Mouse (Mus musculus) testis, postnatal 14 days (tissue): ENCODE results near the gene Cdh23.
A peak's percentile ranks its signal among the peaks of the same experiment; 100 is the strongest.

Source experiments
- DNase-seq: peaks from one replicate; pipeline ENCODE4 v3.0.0; 2021; ENCODE audit warnings: low spot score

Gene Cdh23

DNA sequence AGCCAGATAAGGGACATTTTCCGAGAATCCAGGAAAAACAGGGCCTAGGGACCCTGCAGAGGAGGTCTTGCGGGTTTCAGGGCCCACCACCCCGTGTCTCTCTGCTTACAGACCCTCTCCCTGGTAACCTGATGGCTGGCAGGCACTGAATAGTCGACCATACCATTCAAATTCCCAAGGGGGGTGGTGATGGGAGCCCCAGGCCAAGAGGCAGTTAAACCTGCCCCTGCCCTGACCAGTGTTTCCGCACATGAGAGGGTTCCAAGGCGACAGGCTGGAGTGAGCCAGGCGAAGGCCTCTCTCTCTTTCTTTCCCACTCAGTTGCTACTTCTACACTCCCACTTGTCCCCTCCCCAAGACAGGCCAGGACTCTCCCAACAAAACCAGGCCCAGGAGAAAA, 296.8 kb downstream of the Cdh23 start, which contains the start of gene Gm17455:
Gene Gm17455 (plus strand): TSS at position 278 of the 400 bp plus-strand sequence.
- DNase-seq = no peak

DNA sequence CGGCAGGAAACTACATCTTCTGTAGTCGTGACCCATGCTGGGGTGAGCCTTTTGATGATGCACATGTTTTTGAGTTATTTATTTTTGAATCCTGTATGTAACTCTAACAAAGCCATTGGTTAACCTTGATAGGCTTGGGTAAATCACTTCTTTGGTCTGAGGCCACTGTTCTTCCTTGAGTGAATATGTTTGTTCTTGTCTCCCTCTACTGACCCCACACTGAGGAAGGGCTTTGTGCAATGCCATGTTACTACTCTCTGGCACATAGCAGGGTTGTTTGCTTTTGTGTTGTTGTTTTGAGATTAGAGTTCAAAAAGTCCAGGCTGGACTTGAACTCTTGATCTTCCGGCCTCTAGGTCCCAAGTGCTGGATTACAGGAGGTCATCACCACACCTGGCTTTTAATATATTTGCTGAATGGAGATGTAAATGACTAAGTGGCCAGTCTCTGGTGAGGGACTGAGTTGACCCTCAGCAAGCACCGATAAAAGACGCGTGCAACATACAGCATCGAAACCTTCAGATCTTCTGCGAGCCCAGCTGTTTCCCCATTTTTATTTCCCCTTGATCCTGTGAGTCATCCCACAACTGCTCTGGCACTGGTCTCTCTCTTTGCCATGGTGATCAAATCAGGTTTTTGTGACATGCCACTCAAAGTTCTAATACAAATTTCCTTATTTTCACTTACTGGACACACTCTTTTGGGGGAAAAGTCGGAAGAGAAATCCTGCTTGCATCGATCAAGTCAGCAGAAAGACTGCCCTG, 298.1 kb downstream of the Cdh23 start:
- no peak for DNase-seq

DNA sequence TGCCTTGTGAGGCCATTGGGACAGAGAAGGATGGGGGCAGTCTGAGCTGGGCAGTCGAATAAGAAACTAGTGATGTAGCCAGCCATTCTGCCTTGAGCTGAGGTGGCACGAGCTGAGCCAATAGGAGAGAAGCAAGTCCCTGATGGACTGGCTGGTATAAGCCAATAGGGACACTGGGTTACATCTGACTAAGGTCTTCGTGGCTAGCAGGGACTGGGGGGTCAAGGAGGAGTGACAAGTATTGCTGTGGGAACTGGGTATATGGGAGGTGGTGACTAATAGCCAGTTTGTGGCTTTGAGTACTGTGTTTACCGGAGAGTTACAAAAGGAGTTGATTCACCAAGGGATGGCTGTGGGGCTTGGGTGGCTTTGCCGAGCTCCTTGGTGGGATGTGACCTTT, 300.7 kb downstream of the Cdh23 start:
- no peak for DNase-seq

- DNase-seq = no peak
Observed at GRCm38 (mm10) chr10:60394936-60395335, 301.4 kb downstream of the Cdh23 start.

GRCm38 (mm10) chr10:60391661-60392060, 304.6 kb downstream of the Cdh23 start:
- DNase-seq = no peak

DNA sequence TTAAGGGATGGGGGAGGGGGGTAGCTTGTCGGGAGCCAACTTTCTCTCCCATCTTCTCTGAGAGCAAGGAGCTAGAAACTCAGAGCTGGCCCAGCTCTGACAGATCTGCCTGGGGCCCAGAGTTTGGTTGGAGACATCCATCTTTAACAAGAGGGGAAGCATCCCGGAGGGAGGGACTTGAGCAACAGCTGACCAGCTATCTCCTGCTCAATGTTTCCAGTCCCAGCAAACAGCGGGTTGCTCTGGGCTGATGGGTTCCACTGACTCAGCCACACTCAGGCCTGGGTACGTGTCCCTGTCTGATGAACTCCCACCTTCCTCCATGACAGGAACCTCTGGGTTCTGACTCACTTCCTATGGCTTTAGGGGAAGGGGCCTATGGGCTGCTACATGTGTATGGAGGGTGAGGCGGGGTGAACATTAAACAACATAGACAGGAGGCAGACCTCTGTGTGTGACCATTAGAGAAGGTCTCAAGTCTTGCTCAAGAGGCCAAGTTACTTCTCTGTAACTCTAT, 305.3 kb downstream of the Cdh23 start:
- DNase-seq = no peak

- DNase-seq = no peak
Observed at GRCm38 (mm10) chr10:60390177-60390903, 305.9 kb downstream of the Cdh23 start.

- DNase-seq = peak; percentile 18
Observed at GRCm38 (mm10) chr10:60389447-60389865, 306.8 kb downstream of the Cdh23 start.

DNA sequence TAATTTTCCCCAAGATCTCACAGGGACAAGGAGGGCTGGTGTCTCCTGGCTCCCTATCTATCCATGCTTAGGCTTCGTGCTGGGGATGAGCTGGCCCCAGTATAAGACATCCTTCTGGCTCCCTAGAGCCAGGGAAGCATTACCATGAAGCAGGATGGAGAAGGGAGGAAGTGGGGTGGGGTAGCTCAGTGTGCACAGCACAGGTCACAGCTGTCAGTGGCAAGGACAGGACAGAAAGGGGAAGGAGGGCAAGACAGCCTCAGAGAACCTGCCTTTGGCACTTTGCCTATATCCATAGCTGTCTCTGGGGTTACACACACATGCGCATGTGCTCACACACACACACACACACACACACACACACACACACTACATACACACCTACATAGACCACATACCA, 308.0 kb downstream of the Cdh23 start:
- no peak for DNase-seq

GRCm38 (mm10) chr10:60381142-60381925, 315.0 kb downstream of the Cdh23 start:
- DNase-seq = no peak

- DNase-seq = no peak
Observed at GRCm38 (mm10) chr10:60380229-60380628, 316.1 kb downstream of the Cdh23 start.

DNA sequence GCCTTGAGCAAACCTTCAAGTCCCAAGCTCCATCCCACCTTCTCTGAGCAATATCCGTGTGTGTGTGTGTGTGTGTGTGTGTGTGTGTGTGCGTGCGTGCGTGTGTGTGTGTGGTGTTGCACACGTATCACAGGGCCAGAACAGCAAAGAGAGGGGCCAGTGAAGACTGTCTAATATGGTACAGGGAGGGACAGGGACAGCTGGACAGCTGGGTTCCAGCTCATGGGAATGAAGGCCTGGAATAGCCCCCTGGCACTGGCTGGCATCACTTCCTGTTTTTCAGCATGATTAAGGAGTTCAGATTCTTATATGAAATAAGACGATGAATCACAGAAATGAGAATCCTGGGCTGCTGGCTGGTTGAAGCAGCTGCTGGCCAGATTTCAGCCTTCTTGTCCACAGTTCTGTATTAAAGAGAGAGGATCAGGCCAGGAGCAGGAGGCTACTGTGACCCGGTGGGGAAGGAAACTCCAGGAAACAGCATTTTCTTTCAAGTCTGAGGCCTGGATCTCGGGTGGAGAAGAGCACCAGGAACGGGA, 316.8 kb downstream of the Cdh23 start:
- no peak for DNase-seq

GRCm38 (mm10) chr10:60376704-60377103, 319.6 kb downstream of the Cdh23 start:
- no peak for DNase-seq

DNA sequence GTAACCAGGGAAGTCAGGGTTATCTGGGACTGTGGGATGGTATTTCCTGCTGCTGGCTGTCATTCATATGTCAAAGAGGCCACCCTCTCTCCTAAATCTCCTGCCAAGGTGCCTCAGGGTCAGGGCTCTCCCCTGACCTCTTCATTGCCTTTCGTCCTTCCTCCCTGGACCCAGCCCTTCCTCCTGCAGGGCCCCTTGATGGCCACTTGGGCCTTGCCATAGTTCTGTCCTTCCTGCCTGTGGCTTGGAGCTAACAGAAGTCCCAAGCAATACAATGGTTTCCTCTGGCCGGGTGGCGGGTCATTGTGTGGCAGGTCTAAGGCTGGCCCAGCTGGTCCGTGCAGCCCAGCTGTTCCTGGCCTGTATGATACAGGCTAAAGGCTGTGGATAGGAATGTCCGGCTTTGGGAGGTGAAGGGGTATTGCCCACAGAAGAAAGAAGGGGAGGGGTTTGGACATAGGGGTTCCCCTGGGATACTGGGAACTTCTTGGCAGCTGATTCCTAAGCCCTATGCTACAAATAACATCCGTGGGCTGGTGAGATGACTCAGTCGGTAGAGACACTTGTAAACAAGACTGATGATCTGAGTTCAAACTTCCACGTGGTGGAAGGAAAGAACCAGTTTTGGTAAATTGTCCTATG, 322.2 kb downstream of the Cdh23 start:
- DNase-seq = no peak

DNA sequence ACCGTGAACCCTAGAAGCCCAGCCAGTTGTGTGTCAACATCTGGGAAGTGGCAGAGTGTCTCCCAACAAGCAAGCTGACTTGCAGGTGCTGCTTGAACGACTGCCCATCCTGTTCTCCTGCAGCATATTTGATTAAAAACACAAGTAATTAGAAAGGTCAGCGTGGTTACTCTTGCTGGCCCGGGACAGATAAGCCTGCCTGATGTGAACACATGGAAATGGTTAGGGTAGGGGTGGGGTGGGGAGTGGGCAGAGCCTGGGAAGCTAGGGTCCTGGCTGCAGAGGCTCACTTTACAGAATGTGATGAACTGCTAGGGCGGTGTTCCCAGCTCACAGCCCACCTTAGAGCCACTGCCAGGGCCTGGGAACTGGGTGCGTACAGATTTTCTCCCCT, 322.8 kb downstream of the Cdh23 start:
- DNase-seq = no peak

- no peak for DNase-seq
Observed at GRCm38 (mm10) chr10:60371596-60372386, 324.5 kb downstream of the Cdh23 start.

DNA sequence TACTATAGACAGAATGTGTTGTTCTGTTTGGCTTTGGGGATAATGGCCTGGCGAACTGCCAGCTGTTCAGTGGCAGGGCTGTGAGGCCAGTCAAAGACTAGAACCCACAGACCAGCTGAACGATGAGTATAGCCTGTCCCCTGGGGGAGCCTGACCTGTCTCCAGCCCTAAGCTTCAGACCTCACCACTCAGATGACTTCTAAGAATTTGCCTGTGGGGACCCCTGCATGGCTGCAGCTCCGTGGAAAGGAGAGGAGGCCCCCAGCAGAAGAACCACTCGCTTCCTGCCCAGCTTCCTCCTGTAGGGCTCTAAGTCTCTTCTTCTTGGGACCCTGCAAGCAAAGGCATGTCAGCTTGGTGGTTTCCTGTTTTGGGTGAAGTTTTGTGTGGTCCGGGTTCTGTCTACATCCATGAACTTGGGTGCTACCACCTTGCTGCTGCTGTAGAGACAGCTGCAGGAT, 325.7 kb downstream of the Cdh23 start:
- DNase-seq = no peak

DNA sequence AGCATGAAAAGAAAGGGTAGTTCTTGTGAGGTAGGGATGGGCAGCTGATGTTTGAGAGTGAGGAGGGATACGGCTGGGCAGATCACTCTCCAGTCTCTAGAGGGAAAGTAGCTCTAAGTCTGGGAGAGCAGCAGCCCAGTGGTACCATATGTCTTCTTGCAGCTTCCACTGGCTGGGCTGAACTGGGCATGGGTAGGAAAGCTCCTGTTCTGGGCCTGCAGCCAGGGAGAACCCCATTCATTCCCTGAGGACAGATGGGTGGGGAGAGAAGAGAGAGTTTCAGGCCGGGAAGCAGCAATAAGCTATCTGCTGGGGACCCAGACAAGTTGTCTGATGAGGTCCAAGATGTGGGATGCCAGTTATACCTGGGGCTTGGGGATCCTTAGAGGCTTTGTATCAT, 326.2 kb downstream of the Cdh23 start:
- no peak for DNase-seq

DNA sequence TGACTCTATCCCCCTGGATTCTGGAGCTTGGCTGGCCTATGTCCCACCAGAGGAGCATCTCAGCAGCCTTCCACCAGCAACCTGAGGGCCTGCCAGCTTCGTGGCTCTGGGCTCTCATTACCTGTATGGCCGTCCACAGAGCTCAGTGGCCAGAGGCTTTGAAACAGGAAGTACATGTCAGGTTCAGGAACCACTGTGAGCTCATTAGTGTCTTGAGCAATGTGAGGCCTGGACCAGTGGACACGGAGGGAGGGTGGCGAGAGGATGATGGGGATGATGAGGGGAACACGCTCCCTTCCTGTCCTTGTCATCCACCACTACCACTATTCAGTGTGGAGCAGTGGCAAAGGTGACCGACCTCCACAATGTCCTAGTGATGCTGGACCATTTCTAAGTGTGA, 326.9 kb downstream of the Cdh23 start:
- no peak for DNase-seq

DNA sequence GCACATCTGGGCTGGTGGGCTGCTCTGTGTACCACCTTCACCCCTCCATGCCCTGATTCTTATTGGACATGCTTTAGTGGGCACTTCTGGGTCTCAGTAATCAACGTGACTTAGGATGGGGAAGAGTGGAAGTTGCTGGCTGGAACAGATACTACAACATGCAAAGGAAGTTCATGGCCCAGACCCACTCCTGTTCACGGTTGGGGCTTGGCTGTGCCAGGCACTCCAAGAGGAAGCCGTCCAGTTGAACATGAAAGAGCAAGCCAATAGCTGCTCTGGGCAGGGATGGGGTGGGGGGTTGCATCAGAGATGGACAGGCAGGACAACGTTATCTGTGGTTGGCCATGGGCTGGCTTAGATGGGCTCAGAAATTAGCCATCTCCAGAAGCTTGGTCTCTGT, 328.4 kb downstream of the Cdh23 start:
- no peak for DNase-seq

GRCm38 (mm10) chr10:60367145-60367544, 329.1 kb downstream of the Cdh23 start:
- DNase-seq = no peak
